ENCODE assay signal across 8 mouse cellular contexts in the genomic region with DNA sequence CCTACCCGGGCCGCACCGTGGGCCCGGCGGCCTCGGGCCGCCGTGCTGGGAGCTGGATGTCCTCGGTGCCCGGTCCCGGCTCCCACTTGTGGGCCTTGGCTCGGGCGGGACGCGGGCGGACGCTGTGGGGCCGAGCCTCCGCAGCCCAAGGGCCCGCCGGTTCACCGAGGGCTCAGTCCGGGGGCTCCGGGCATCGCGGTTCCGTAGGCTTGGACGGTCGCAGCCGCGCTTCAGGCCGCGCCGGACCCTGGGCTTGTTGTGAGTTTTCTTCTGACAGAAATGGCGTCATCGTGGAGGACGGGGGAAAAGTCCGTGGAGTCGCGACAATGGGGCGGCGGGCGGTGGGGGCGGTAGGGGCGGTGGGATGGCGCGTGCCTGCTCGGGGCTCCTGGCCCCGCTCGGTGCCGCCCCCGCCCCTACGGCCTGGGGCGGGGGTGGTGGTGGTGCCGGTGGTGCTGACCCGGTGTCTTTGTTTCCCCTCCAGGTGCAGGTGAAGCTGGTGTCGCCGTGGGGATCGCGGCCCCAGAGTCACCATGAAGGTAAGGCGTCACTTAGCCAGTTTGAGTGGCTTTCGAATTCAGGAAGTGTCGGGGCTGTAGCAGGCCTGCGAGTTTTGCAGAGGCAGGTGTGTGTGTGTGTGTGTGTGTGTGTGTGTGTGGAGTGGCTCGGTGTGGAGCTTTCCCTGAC. TPM values are rescaled to one million over a fixed set of nuclear protein-coding genes. Genes with fewer than 3 reads are reported as not detected.
DNase-seq lines count a peak whose midpoint lies in the region; ATAC-seq lines count a peak whose summit lies in the region.

No protein-coding gene starts in this region.

- peak overlapping the region; percentile 74 for H3K4me2 ChIP-seq in hindbrain, embryonic 16.5 days (ENCODE audit: low read length)

- DNase-seq in NIH3T3 (ENCODE audit: low read depth), result peak; percentile 30
- peak; percentile 46 for DNase-seq in cerebellum, adult 8-10 months
- DNase-seq in gastrocnemius, adult 18-20 months (ENCODE audit: low spot score), result peak; percentile 15
- DNase-seq in left cerebral cortex, postnatal 25 days (ENCODE audit: low spot score in 2 of 2), result peak; percentile 24 to 30
- DNase-seq in spleen, adult 18-20 months, result peak; percentile 53 to 61
- DNase-seq in c-Kit-positive CD71-positive TER-119-positive erythroid progenitor cells, embryonic 14.5 days (ENCODE audit: low spot score), result no peak

- peak overlapping the region; percentile 98 for H3K9ac ChIP-seq in hindbrain, embryonic 16.5 days (ENCODE audit: low read depth, low read length)

- WGBS in hindbrain, embryonic 16.5 days, result under 1% methylated on average over 49 of the region's 65 CpGs

- H3K27me3 ChIP-seq in hindbrain, embryonic 16.5 days (replicated peaks; ENCODE audit: control insufficient read depth, insufficient read depth, low read length), result no peaks in the 10 kb centered on the region

- H3K36me3 ChIP-seq in hindbrain, embryonic 16.5 days (ENCODE audit: control insufficient read depth, insufficient read depth, low read length), result no peaks in the 10 kb centered on the region

- H3K4me1 ChIP-seq in hindbrain, embryonic 16.5 days (ENCODE audit: control insufficient read depth, insufficient read depth, low read depth, low read length), result peaks cover 29% of the 10 kb centered on the region

- intact Hi-C loops in left cerebral cortex, postnatal 25 days (cut with DNase I), result loop anchor here (5.0 kb wide), 1 partner anchor 103 kb away; no protein-coding TSS in a partner anchor

- ATAC-seq in hindbrain, embryonic 16.5 days, result 0 out of 2 replicates have a peak, but pooled peaks have one; percentile 1
- peak; percentile 15 for ATAC-seq in megakaryocyte progenitor cell, adult 5-6 weeks (replicated peaks; ENCODE audit: poor library complexity)

- H3K9me3 ChIP-seq in hindbrain, embryonic 16.5 days (ENCODE audit: control insufficient read depth, low read length), result no peaks in the 10 kb centered on the region

- peak overlapping the region; percentile 99 for H3K4me3 ChIP-seq in hindbrain, embryonic 16.5 days (ENCODE audit: low read length)

- peak overlapping the region; percentile 93 for H3K27ac ChIP-seq in hindbrain, embryonic 16.5 days (ENCODE audit: low read depth, low read length)

RNA-seq across cellular contexts. Expression of gene Ggps1, which starts 1.2 kb away (rescaled TPM):
- 10 to 100 TPM; 16.8 to 17.6 TPM for total RNA-seq in gastrocnemius, adult 18-20 months (2021)
- 73.7 and 79.9 TPM in 2 replicates for polyA plus RNA-seq in hindbrain, embryonic 16.5 days (2015; fragmentation: Nextera tagmentation; extraction: Ambion mirVana)
- total RNA-seq in left cerebral cortex, postnatal 25 days (2021), result 10 to 100 TPM; 61.4 to 62.7 TPM
- total RNA-seq in megakaryocyte progenitor cell, adult 5-6 weeks (2015), result 19.4 and 21.6 TPM in 2 replicates
- total RNA-seq in megakaryocyte progenitor cell, adult 5-6 weeks (2017), result 25.1 and 29.2 TPM in 2 replicates

RNA-seq across cellular contexts. Expression of gene Arid4b, which starts 1.5 kb away (rescaled TPM):
- total RNA-seq in gastrocnemius, adult 18-20 months (2021), result 10 to 100 TPM; 10.2 to 12.0 TPM
- 64.0 and 65.7 TPM in 2 replicates for polyA plus RNA-seq in hindbrain, embryonic 16.5 days (2015; fragmentation: Nextera tagmentation; extraction: Ambion mirVana)
- total RNA-seq in left cerebral cortex, postnatal 25 days (2021), result 10 to 100 TPM; 46.1 to 50.5 TPM
- 21.2 and 24.5 TPM in 2 replicates for total RNA-seq in megakaryocyte progenitor cell, adult 5-6 weeks (2015)
- total RNA-seq in megakaryocyte progenitor cell, adult 5-6 weeks (2017), result 23.5 and 34.4 TPM in 2 replicates

RNA-seq across cellular contexts. Expression of gene Tbce, which starts 25.0 kb away (rescaled TPM):
- total RNA-seq in gastrocnemius, adult 18-20 months (2021), result 10 to 100 TPM; 16.3 to 17.4 TPM
- 98.4 and 102 TPM in 2 replicates for polyA plus RNA-seq in hindbrain, embryonic 16.5 days (2015; fragmentation: Nextera tagmentation; extraction: Ambion mirVana)
- 10 to 100 TPM; 76.5 to 79.1 TPM for total RNA-seq in left cerebral cortex, postnatal 25 days (2021)
- total RNA-seq in megakaryocyte progenitor cell, adult 5-6 weeks (2015), result 52.5 and 69.6 TPM in 2 replicates
- total RNA-seq in megakaryocyte progenitor cell, adult 5-6 weeks (2017), result 39.9 and 55.8 TPM in 2 replicates
